ENCODE assay signal across 8 mouse cellular contexts in genomic region chr7:44748101-44749044, GRCm38 (mm10). TPM values are rescaled to one million over a fixed set of nuclear protein-coding genes. Genes with fewer than 3 reads are reported as not detected.
DNase-seq lines count a peak whose midpoint lies in the region; ATAC-seq and TF ChIP-seq lines count a peak whose summit lies in the region.

TSS of gene Vrk3 (plus strand) at chr7:44748413.

- dilution Hi-C loops in CH12.LX (cut with MboI; ENCODE audit: extremely low pct_ligation_motif_present, extremely low pct_unique_long_range_greater_than_20kb, low sequenced_read_pairs) = no loop called here

- peak within 1 kb of the TSS; percentile 75 for H3K27ac ChIP-seq in CH12.LX (ENCODE audit: insufficient read depth, low read depth)
- H3K27ac ChIP-seq in forebrain, embryonic 11.5 days (ENCODE audit: low read depth, low read length) = peak within 1 kb of the TSS; percentile 62; the same call in 1 of the 2 replicates
- peak within 1 kb of the TSS; percentile 89 for H3K27ac ChIP-seq in heart, embryonic 16.5 days (ENCODE audit: low read length)
- peak within 1 kb of the TSS; percentile 99 for H3K27ac ChIP-seq in liver, embryonic 15.5 days (replicated peaks)
- no peak within 1 kb of the TSS for H3K27ac ChIP-seq in neural tube, embryonic 12.5 days

- peak within 1 kb of the TSS; percentile 93 for H3K9ac ChIP-seq in CH12.LX (ENCODE audit: insufficient read depth, low read depth)
- peak within 1 kb of the TSS; percentile 67 for H3K9ac ChIP-seq in forebrain, embryonic 11.5 days (ENCODE audit: low read length)
- H3K9ac ChIP-seq in heart, embryonic 16.5 days (ENCODE audit: low read length) = peak within 1 kb of the TSS; percentile 73
- H3K9ac ChIP-seq in liver, embryonic 15.5 days = peak within 1 kb of the TSS; percentile 82
- H3K9ac ChIP-seq in neural tube, embryonic 12.5 days = peak within 1 kb of the TSS; percentile 59

- in situ Hi-C loops in CH12.LX (cut with MboI; ENCODE audit: low pct_ligation_motif_present, low pct_unique_long_range_greater_than_20kb, low sequenced_read_pairs) = loop anchor here (10.0 kb wide), 1 partner anchor 206 kb away; no protein-coding TSS in a partner anchor

- ATAC-seq in forebrain, embryonic 11.5 days (replicated peaks; ENCODE audit: low FRiP score) = peak; percentile 95
- peak; percentile 98 for ATAC-seq in heart, embryonic 16.5 days (replicated peaks; ENCODE audit: extremely low read depth, insufficient read depth, low FRiP score)
- ATAC-seq in liver, embryonic 15.5 days (ENCODE audit: insufficient read depth) = peak; percentile 100
- ATAC-seq in neural tube, embryonic 12.5 days (ENCODE audit: low FRiP score, low read depth) = peak; percentile 96

- no peak for TF ChIP-seq CTCF in CH12.LX (conservative IDR thresholded peaks at IDR 0.05 in 1 of 2, IDR thresholded peaks at IDR 0.05 in 1 of 2; ENCODE audit: low read depth in 2 of 2, low read length in 2 of 2)

- no peak for TF ChIP-seq EP300 in CH12.LX (IDR thresholded peaks at IDR 0.05; ENCODE audit: low read length)

- peak within 1 kb of the TSS; percentile 99 for H3K4me2 ChIP-seq in CH12.LX (ENCODE audit: insufficient read depth, low read depth, poor library complexity, severe bottlenecking)
- H3K4me2 ChIP-seq in forebrain, embryonic 11.5 days (ENCODE audit: low read depth, low read length, severe bottlenecking) = peak within 1 kb of the TSS; percentile 78
- peak within 1 kb of the TSS; percentile 81 for H3K4me2 ChIP-seq in heart, embryonic 16.5 days (ENCODE audit: low read depth, low read length)
- peak within 1 kb of the TSS; percentile 89 for H3K4me2 ChIP-seq in liver, embryonic 15.5 days
- H3K4me2 ChIP-seq in neural tube, embryonic 12.5 days (replicated peaks) = peak within 1 kb of the TSS; percentile 76

- H3K36me3 ChIP-seq in CH12.LX (replicated peaks in 1 of 2; ENCODE audit: control insufficient read depth in 1 of 2, insufficient read depth in 1 of 2, low read length in 1 of 2) = peaks cover 9 to 25% of the 10 kb centered on the region in 2 experiments
- no peaks in the 10 kb centered on the region for H3K36me3 ChIP-seq in forebrain, embryonic 11.5 days (ENCODE audit: control insufficient read depth, insufficient read depth, low read length)
- H3K36me3 ChIP-seq in heart, embryonic 16.5 days (ENCODE audit: control insufficient read depth, insufficient read depth) = peaks cover 9% of the 10 kb centered on the region; the same call in 1 of the 2 replicates
- H3K36me3 ChIP-seq in liver, embryonic 15.5 days (replicated peaks) = peaks cover 15% of the 10 kb centered on the region
- H3K36me3 ChIP-seq in neural tube, embryonic 12.5 days = peaks cover 14% of the 10 kb centered on the region

- no peak for TF ChIP-seq RAD21 in CH12.LX (IDR thresholded peaks at IDR 0.05; ENCODE audit: low read depth, low read length)

- H3K79me2 ChIP-seq in CH12.LX (replicated peaks; ENCODE audit: control insufficient read depth, extremely low read depth, insufficient read depth, poor library complexity, severe bottlenecking) = peaks cover 12% of the 10 kb centered on the region

- peak; percentile 99 for DNase-seq in CH12.LX (ENCODE audit: extremely low read depth)
- DNase-seq in c-Kit-positive CD71-positive TER-119-negative erythroid progenitor cells, embryonic 14.5 days (ENCODE audit: low read depth) = peak; percentile 95
- peak; percentile 96 for DNase-seq in forebrain, embryonic 11.5 days (ENCODE audit: low spot score)
- DNase-seq in kidney, postnatal 36 days = peak; percentile 95 to 99
- DNase-seq in telencephalon, adult 2 months (ENCODE audit: low read depth, low spot score) = peak; percentile 98

- WGBS in forebrain, embryonic 11.5 days = under 1% methylated on average over 44 of the region's 44 CpGs
- WGBS in heart, embryonic 16.5 days = under 1% methylated on average over 44 of the region's 44 CpGs
- under 1% methylated on average over 44 of the region's 44 CpGs for WGBS in liver, embryonic 15.5 days (ENCODE audit: insufficient replicate concordance)
- WGBS in neural tube, embryonic 12.5 days = under 1% methylated on average over 44 of the region's 44 CpGs

- H3K4me3 ChIP-seq in CH12.LX (replicated peaks in 1 of 3; ENCODE audit: low read depth in 2 of 3, low read length in 2 of 3, poor library complexity in 1 of 3) = peak within 1 kb of the TSS; percentile 69 to 90 (median 90)
- H3K4me3 ChIP-seq in forebrain, embryonic 11.5 days (ENCODE audit: low read depth, low read length) = peak within 1 kb of the TSS; percentile 72
- H3K4me3 ChIP-seq in heart, embryonic 16.5 days (ENCODE audit: low read length) = peak within 1 kb of the TSS; percentile 64
- H3K4me3 ChIP-seq in liver, embryonic 15.5 days (replicated peaks) = peak within 1 kb of the TSS; percentile 84
- peak within 1 kb of the TSS; percentile 63 for H3K4me3 ChIP-seq in neural tube, embryonic 12.5 days

- no peaks in the 10 kb centered on the region for H3K27me3 ChIP-seq in CH12.LX (replicated peaks)
- no peaks in the 10 kb centered on the region for H3K27me3 ChIP-seq in forebrain, embryonic 11.5 days (ENCODE audit: control insufficient read depth, insufficient read depth, low read length)
- H3K27me3 ChIP-seq in heart, embryonic 16.5 days (ENCODE audit: control insufficient read depth, insufficient read depth, low read length) = no peaks in the 10 kb centered on the region
- peaks cover 11% of the 10 kb centered on the region for H3K27me3 ChIP-seq in liver, embryonic 15.5 days
- H3K27me3 ChIP-seq in neural tube, embryonic 12.5 days (replicated peaks) = no peaks in the 10 kb centered on the region

- H3K4me1 ChIP-seq in CH12.LX (ENCODE audit: control insufficient read depth in 1 of 2, insufficient read depth in 2 of 2) = peaks cover 3 to 26% of the 10 kb centered on the region in 2 experiments; a peak in 2 of 4 replicates
- H3K4me1 ChIP-seq in forebrain, embryonic 11.5 days (replicated peaks; ENCODE audit: control insufficient read depth, insufficient read depth, low read length) = peaks cover 11% of the 10 kb centered on the region; the same call in 1 of the 2 replicates
- H3K4me1 ChIP-seq in heart, embryonic 16.5 days (ENCODE audit: control insufficient read depth, insufficient read depth, low read length) = peaks cover 14% of the 10 kb centered on the region
- H3K4me1 ChIP-seq in liver, embryonic 15.5 days (replicated peaks) = peaks cover 46% of the 10 kb centered on the region
- H3K4me1 ChIP-seq in neural tube, embryonic 12.5 days = peaks cover 23% of the 10 kb centered on the region

- no peaks in the 10 kb centered on the region for H3K9me3 ChIP-seq in CH12.LX (replicated peaks; ENCODE audit: low read length)
- H3K9me3 ChIP-seq in forebrain, embryonic 11.5 days (ENCODE audit: control insufficient read depth, low read length) = no peaks in the 10 kb centered on the region
- H3K9me3 ChIP-seq in heart, embryonic 16.5 days (replicated peaks; ENCODE audit: control insufficient read depth, low read length) = no peaks in the 10 kb centered on the region
- no peaks in the 10 kb centered on the region for H3K9me3 ChIP-seq in liver, embryonic 15.5 days (replicated peaks)
- H3K9me3 ChIP-seq in neural tube, embryonic 12.5 days = no peaks in the 10 kb centered on the region

- TF ChIP-seq POLR2A in CH12.LX (IDR thresholded peaks at IDR 0.05; ENCODE audit: low read depth, low read length) = peak; percentile 67; the same call in 1 of the 2 replicates

TF ChIP-seq in CH12.LX, 34 proteins besides CTCF, POLR2A, EP300 and RAD21 (continues in another document):
- TF ChIP-seq POLR2AphosphoS2 (IDR thresholded peaks at IDR 0.05; ENCODE audit: low read depth, low read length) (no peak), SIN3A (IDR thresholded peaks at IDR 0.05; ENCODE audit: low read length) (peak; percentile 99), HCFC1 (IDR thresholded peaks at IDR 0.05; ENCODE audit: low read depth, low read length) (peak; percentile 98), MAZ (IDR thresholded peaks at IDR 0.05; ENCODE audit: low read depth, low read length) (peak; percentile 52; the same call in 1 of the 2 replicates), TBP (conservative IDR thresholded peaks at IDR 0.05; ENCODE audit: low read depth, low read length) (peak; percentile 82; the same call in 1 of the 2 replicates), USF1 (IDR thresholded peaks at IDR 0.05; ENCODE audit: low read depth, low read length) (no peak), ZNF384 (IDR thresholded peaks at IDR 0.05; ENCODE audit: low read depth, low read length) (no peak), GABPA (IDR thresholded peaks at IDR 0.05; ENCODE audit: insufficient replicate concordance, low read depth, low read length) (peak; percentile 36; the same call in 1 of the 2 replicates), PAX5 (IDR thresholded peaks at IDR 0.05; ENCODE audit: low read length) (no peak), MEF2A (IDR thresholded peaks at IDR 0.05; ENCODE audit: borderline replicate concordance, low read depth, low read length) (peak; percentile 61; the same call in 1 of the 2 replicates), UBTF (IDR thresholded peaks at IDR 0.05; ENCODE audit: low read depth, low read length) (no peak), RCOR1 (conservative IDR thresholded peaks at IDR 0.05; ENCODE audit: low read depth, low read length) (no peak), ZMIZ1 (IDR thresholded peaks at IDR 0.05; ENCODE audit: low read depth, low read length) (peak; percentile 74; the same call in 1 of the 2 replicates), NELFE (IDR thresholded peaks at IDR 0.05; ENCODE audit: low read depth, low read length) (peak; percentile 79), MAX (IDR thresholded peaks at IDR 0.05; ENCODE audit: low read length) (peak; percentile 54), TCF12 (IDR thresholded peaks at IDR 0.05; ENCODE audit: low read depth, low read length) (peak; percentile 42; the same call in 1 of the 2 replicates), JUND (conservative IDR thresholded peaks at IDR 0.05; ENCODE audit: low read depth, low read length) (no peak; the same call in 1 of the 2 replicates), E2F4 (IDR thresholded peaks at IDR 0.05; ENCODE audit: insufficient replicate concordance, low read depth, low read length) (peak; percentile 59; the same call in 1 of the 2 replicates), CHD1 (IDR thresholded peaks at IDR 0.05; ENCODE audit: low read depth, low read length) (no peak), ZC3H11A (IDR thresholded peaks at IDR 0.05; ENCODE audit: low read depth, low read length) (no peak), ELF1 (IDR thresholded peaks at IDR 0.05; ENCODE audit: low read depth, low read length) (peak; percentile 92), SMC3 (IDR thresholded peaks at IDR 0.05; ENCODE audit: low read depth, low read length) (no peak)

RNA-seq across cellular contexts. Expression of gene Vrk3, which starts in this region (rescaled TPM):
- total RNA-seq in CH12.LX (2012; rRNA removed) (27.6 and 30.0 TPM in 2 replicates), CH12.LX (2014; rRNA removed) (29.5 and 34.2 TPM in 2 replicates)
- polyA plus RNA-seq in CH12.LX (2012; ENCODE audit: insufficient read length, low read depth) = 42.3 and 50.4 TPM in 2 replicates
- 41.7 and 42.2 TPM in 2 replicates for polyA plus RNA-seq in forebrain, embryonic 11.5 days (2014; fragmentation: Nextera tagmentation; extraction: Ambion mirVana)
- 35.9 and 36.5 TPM in 2 replicates for polyA plus RNA-seq in heart, embryonic 16.5 days (2015; fragmentation: Nextera tagmentation; extraction: Ambion mirVana)
- polyA plus RNA-seq in liver, embryonic 15.5 days (2015; fragmentation: Nextera tagmentation; extraction: Ambion mirVana) = 28.1 and 30.0 TPM in 2 replicates
- polyA plus RNA-seq in neural tube, embryonic 12.5 days (2016; fragmentation: Nextera tagmentation; extraction: Ambion mirVana) = 35.2 and 37.8 TPM in 2 replicates
